Mouse (Mus musculus): ENCODE measurements around the gene Ccdc113. TPM values are rescaled to one million over a fixed set of nuclear protein-coding genes. Genes with fewer than 3 reads are reported as not detected.

Gene Ccdc113
- total and polyA plus RNA-seq, 2 experiments from 2014 or later = 0.34 to 1.6 TPM

GRCm38 (mm10) chr8:95587339-95587738 is 53.5 kb downstream of the Ccdc113 start:
- Histone ChIP-seq H3K4me2 (ENCODE audit: low read depth, low read length) (no peak overlapping the region), H3K36me3 (replicated peaks; ENCODE audit: control insufficient read depth, insufficient read depth, low read length) (no peaks in the 10 kb centered on the region)

GRCm38 (mm10) chr8:95589282-95589681 is 55.4 kb downstream of the Ccdc113 start:
- H3K9ac ChIP-seq (replicated peaks; ENCODE audit: low read depth, low read length) = no peak overlapping the region
- no peaks in the 10 kb centered on the region for H3K9me3 ChIP-seq (replicated peaks; ENCODE audit: control insufficient read depth, low read length)
- H3K27me3 ChIP-seq (ENCODE audit: control insufficient read depth, insufficient read depth, low read length) = no peaks in the 10 kb centered on the region
- no peak for ATAC-seq (ENCODE audit: insufficient read depth, low read depth)
- no peak overlapping the region for H3K27ac ChIP-seq (ENCODE audit: low read depth)
- H3K36me3 ChIP-seq (replicated peaks; ENCODE audit: control insufficient read depth, insufficient read depth, low read length) = no peaks in the 10 kb centered on the region
- H3K4me1 ChIP-seq (ENCODE audit: control insufficient read depth, insufficient read depth) = no peaks in the 10 kb centered on the region
- WGBS = 70% methylated on average over 10 of the region's 10 CpGs
- no peak for DNase-seq (ENCODE audit: low spot score)
- TF ChIP-seq CTCF (IDR thresholded peaks at IDR 0.05; ENCODE audit: low read depth) = no peak
- no peak for TF ChIP-seq EP300 (IDR thresholded peaks at IDR 0.05; ENCODE audit: low read depth)
- no peak overlapping the region for H3K4me2 ChIP-seq (ENCODE audit: low read depth, low read length)
- no peak overlapping the region for H3K4me3 ChIP-seq (ENCODE audit: low read depth, low read length)

More at GRCm38 (mm10) chr8:95587339-95587738, 53.5 kb downstream of the Ccdc113 start:
- DNase-seq (ENCODE audit: low spot score) (no peak), ATAC-seq (ENCODE audit: insufficient read depth, low read depth) (0 out of 2 replicates have a peak, but pooled peaks have one; percentile 39)
- Histone ChIP-seq H3K27me3 (ENCODE audit: control insufficient read depth, insufficient read depth, low read length) (no peaks in the 10 kb centered on the region), H3K9ac (replicated peaks; ENCODE audit: low read depth, low read length) (no peak overlapping the region), H3K4me1 (ENCODE audit: control insufficient read depth, insufficient read depth) (no peaks in the 10 kb centered on the region), H3K9me3 (replicated peaks; ENCODE audit: control insufficient read depth, low read length) (no peaks in the 10 kb centered on the region), H3K27ac (ENCODE audit: low read depth) (peak overlapping the region; percentile 62), H3K4me3 (ENCODE audit: low read depth, low read length) (no peak overlapping the region)
- TF ChIP-seq CTCF (IDR thresholded peaks at IDR 0.05; ENCODE audit: low read depth) (no peak), EP300 (IDR thresholded peaks at IDR 0.05; ENCODE audit: low read depth) (no peak)
- WGBS = 17% methylated on average over 1 of the region's 1 CpGs

GRCm38 (mm10) chr8:95590539-95590938 is 56.7 kb downstream of the Ccdc113 start:
- DNase-seq (ENCODE audit: low spot score) = no peak
- H3K36me3 ChIP-seq (replicated peaks; ENCODE audit: control insufficient read depth, insufficient read depth, low read length) = no peaks in the 10 kb centered on the region
- TF ChIP-seq CTCF (IDR thresholded peaks at IDR 0.05; ENCODE audit: low read depth) = no peak
- TF ChIP-seq EP300 (IDR thresholded peaks at IDR 0.05; ENCODE audit: low read depth) = no peak
- WGBS = 65% methylated on average over 4 of the region's 4 CpGs
- ATAC-seq (ENCODE audit: insufficient read depth, low read depth) = no peak
- H3K9ac ChIP-seq (replicated peaks; ENCODE audit: low read depth, low read length) = no peak overlapping the region
- H3K4me3 ChIP-seq (ENCODE audit: low read depth, low read length) = no peak overlapping the region
- H3K4me1 ChIP-seq (ENCODE audit: control insufficient read depth, insufficient read depth) = no peaks in the 10 kb centered on the region; the same call in 1 of the 2 replicates
- H3K27me3 ChIP-seq (ENCODE audit: control insufficient read depth, insufficient read depth, low read length) = no peaks in the 10 kb centered on the region
- H3K4me2 ChIP-seq (ENCODE audit: low read depth, low read length) = no peak overlapping the region
- no peak overlapping the region for H3K27ac ChIP-seq (ENCODE audit: low read depth)
- no peaks in the 10 kb centered on the region for H3K9me3 ChIP-seq (replicated peaks; ENCODE audit: control insufficient read depth, low read length)

GRCm38 (mm10) chr8:95592131-95592780 is 58.4 kb downstream of the Ccdc113 start:
- TF ChIP-seq EP300 (IDR thresholded peaks at IDR 0.05; ENCODE audit: low read depth) (no peak), CTCF (IDR thresholded peaks at IDR 0.05; ENCODE audit: low read depth) (no peak)
- Histone ChIP-seq H3K9ac (replicated peaks; ENCODE audit: low read depth, low read length) (no peak overlapping the region), H3K36me3 (replicated peaks; ENCODE audit: control insufficient read depth, insufficient read depth, low read length) (no peaks in the 10 kb centered on the region), H3K4me2 (ENCODE audit: low read depth, low read length) (no peak overlapping the region), H3K27me3 (ENCODE audit: control insufficient read depth, insufficient read depth, low read length) (no peaks in the 10 kb centered on the region), H3K9me3 (replicated peaks; ENCODE audit: control insufficient read depth, low read length) (no peaks in the 10 kb centered on the region), H3K4me1 (ENCODE audit: control insufficient read depth, insufficient read depth) (no peaks in the 10 kb centered on the region; the same call in 1 of the 2 replicates), H3K4me3 (ENCODE audit: low read depth, low read length) (no peak overlapping the region), H3K27ac (ENCODE audit: low read depth) (no peak overlapping the region)
- WGBS = 82% methylated on average over 12 of the region's 12 CpGs
- no peak for ATAC-seq (ENCODE audit: insufficient read depth, low read depth)
- no peak for DNase-seq (ENCODE audit: low spot score)

- H3K27me3 ChIP-seq (ENCODE audit: control insufficient read depth, insufficient read depth, low read length) = no peaks in the 10 kb centered on the region
- no peaks in the 10 kb centered on the region for H3K36me3 ChIP-seq (replicated peaks; ENCODE audit: control insufficient read depth, insufficient read depth, low read length)
- H3K9ac ChIP-seq (replicated peaks; ENCODE audit: low read depth, low read length) = no peak overlapping the region
- H3K4me2 ChIP-seq (ENCODE audit: low read depth, low read length) = no peak overlapping the region
- no peak for TF ChIP-seq EP300 (IDR thresholded peaks at IDR 0.05; ENCODE audit: low read depth)
- H3K4me1 ChIP-seq (ENCODE audit: control insufficient read depth, insufficient read depth) = no peaks in the 10 kb centered on the region; the same call in 1 of the 2 replicates
- no peaks in the 10 kb centered on the region for H3K9me3 ChIP-seq (replicated peaks; ENCODE audit: control insufficient read depth, low read length)
- ATAC-seq (ENCODE audit: insufficient read depth, low read depth) (no peak), DNase-seq (ENCODE audit: low spot score) (no peak)
- no peak overlapping the region for H3K4me3 ChIP-seq (ENCODE audit: low read depth, low read length)
- no peak overlapping the region for H3K27ac ChIP-seq (ENCODE audit: low read depth)
- WGBS = 90% methylated on average over 7 of the region's 7 CpGs
These were observed 59.8 kb downstream of the Ccdc113 start for GRCm38 (mm10) chr8:95593439-95594393.
